Mouse (Mus musculus) spleen, postnatal 10 days (tissue): ENCODE results near the gene Ccnl2.
A peak's percentile ranks its signal among the peaks of the same experiment; 100 is the strongest.

Experiments used
- DNase-seq, 2 experiments: peaks; one replicate each; pipeline ENCODE4 v3.0.0; 2021 to 2022; ENCODE audit warnings: low spot score in 2 of 2

Gene Ccnl2

DNA sequence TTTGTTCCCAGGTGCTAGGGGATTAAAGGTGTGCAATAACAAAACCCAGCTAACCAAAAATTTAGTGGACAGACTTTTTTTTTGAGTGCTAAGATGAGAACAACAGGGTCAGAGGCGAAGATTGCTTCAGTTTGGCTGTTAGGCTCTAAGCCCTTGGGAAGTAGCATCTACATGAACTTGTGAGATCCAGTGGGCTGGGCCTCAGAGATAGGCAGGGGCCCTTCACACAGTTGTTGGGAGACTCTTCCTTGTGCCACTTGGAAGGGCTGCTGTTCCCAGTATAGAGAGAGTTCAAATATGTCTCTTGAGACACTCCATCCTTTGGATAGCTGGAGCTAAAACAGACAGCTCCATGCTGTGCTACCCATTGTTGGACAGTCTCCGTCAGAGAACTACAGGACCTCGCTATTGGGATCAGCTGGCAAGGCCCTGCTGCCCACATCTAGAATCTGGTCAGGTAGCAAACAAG is 22.2 kb upstream of the Ccnl2 start, which contains the start of gene Ankrd65:
Gene Ankrd65 (plus strand): TSS at position 419 of the 469 bp plus-strand sequence.
- peak in 1 of 2 experiments; percentile 35 for DNase-seq

- peak in 1 of 2 experiments; percentile 16 for DNase-seq
Observed at GRCm38 (mm10) chr4:155790650-155791161, 21.6 kb upstream of the Ccnl2 start.

DNA sequence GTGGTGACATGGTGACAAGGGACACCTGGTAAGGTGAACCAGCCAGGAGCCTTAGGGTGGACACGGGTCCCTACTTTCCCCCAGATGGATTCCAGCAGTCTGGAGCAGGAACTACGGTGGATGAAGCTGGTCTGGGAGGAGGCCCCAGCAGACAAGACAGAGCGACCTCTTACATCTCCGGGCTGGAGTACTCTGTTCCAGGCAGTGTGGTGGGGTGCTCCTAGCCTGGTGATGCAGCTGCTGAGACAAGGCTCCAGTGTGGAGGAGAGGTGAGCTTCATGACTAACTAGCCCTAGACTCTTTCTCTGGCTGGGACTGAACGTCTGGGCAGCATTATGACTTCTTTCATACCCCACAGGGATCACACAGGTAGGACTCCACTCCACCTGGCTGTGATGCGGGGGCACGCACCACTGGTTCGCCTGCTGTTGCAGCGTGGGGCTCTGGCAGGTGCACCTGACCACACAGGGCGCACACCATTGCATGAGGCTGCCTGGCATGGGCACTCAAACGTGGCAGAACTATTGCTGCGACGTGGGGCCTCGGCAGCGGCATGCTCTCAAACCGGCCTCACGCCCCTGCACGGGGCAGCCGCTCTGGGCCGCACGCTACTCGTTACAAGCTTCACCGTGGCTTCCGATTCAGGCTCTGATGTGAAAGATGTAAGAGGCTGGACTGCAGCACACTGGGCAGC is 20.9 kb upstream of the Ccnl2 start:
- peak in 1 of 2 experiments; percentile 19 for DNase-seq

GRCm38 (mm10) chr4:155793730-155794129 is 18.6 kb upstream of the Ccnl2 start:
- no peak for DNase-seq

- no peak for DNase-seq
Observed at GRCm38 (mm10) chr4:155802075-155802474, 10.2 kb upstream of the Ccnl2 start.

GRCm38 (mm10) chr4:155802741-155803339 is 9.4 kb upstream of the Ccnl2 start, which contains the start of gene Mrpl20:
Mrpl20 (plus strand) TSS chr4:155802878.
- DNase-seq, result peak in 1 of 2 experiments; percentile 43

- DNase-seq, result peak; percentile 96 to 98
Observed at GRCm38 (mm10) chr4:155803340-155804041, 8.8 kb upstream of the Ccnl2 start.

DNA sequence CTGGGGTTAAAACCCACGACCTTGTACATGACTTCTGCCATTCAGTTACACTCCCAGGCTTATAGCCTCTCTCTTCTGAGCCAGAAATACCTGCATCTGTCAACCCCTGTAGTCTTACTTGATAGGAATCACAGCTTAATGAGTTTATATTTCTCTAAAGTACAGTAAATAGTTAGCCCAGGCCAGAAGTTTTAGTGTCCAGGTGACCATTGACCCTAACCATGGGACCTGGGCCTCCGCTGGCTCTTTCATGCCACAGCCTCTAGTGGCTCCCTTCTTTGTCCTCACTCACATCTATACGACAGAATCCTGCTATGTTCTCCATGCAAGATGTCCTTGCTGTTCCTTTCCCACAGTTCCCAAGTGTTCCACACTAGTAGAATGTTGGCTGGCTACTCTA is 4.4 kb upstream of the Ccnl2 start:
- DNase-seq, result no peak

- peak; percentile 60 to 62 for DNase-seq
Observed at GRCm38 (mm10) chr4:155812665-155813181, 434 bp downstream of the Ccnl2 start.

- no peak for DNase-seq
Observed at GRCm38 (mm10) chr4:155817533-155817932, 5.2 kb downstream of the Ccnl2 start.

- peak in 1 of 2 experiments; percentile 62 for DNase-seq
Observed at GRCm38 (mm10) chr4:155821025-155821424, 8.7 kb downstream of the Ccnl2 start.

DNA sequence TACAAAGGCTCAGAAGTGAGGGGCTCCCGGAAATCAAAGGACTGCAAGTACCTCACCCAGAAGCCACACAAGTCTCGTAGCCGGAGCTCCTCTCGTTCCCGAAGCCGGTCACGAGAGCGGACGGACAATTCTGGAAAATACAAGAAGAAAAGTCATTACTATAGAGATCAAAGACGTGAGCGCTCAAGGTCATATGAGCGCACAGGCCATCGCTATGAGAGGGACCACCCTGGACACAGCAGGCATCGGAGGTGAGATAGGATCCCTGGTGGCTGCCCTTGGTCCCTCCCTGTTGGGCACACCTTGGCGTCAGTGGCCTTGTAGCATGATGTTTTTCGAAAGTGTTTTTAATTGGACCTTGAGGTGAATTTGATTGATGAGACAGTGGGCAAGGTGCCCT is 11.2 kb downstream of the Ccnl2 start:
- no peak for DNase-seq

DNA sequence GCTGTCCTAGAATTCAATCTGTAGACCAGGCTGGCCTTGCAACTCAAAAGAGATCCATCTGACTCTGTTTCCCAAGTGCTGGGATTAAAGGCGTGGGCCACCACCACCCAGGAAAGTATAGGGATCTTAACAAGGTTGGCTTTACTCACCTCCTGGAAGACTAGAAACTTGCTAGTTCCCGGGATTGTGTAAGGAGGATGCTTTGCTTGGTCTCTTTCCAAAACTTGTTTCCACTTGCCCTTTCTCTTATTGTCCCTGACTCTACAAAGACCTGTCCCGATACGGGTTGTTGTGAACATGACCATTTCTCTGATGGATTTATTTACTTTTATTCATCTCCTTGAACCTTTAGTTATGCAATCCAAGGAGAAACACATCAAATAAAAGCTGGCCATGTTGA is 17.6 kb downstream of the Ccnl2 start:
- DNase-seq, result no peak

- no peak for DNase-seq
Observed at GRCm38 (mm10) chr4:155830596-155830995, 18.3 kb downstream of the Ccnl2 start.

- DNase-seq, result peak; percentile 94 to 97
Observed at GRCm38 (mm10) chr4:155831205-155831766, 19.0 kb downstream of the Ccnl2 start, which contains the start of gene Aurkaip1. Aurkaip1 (plus strand) TSS chr4:155831272.

DNA sequence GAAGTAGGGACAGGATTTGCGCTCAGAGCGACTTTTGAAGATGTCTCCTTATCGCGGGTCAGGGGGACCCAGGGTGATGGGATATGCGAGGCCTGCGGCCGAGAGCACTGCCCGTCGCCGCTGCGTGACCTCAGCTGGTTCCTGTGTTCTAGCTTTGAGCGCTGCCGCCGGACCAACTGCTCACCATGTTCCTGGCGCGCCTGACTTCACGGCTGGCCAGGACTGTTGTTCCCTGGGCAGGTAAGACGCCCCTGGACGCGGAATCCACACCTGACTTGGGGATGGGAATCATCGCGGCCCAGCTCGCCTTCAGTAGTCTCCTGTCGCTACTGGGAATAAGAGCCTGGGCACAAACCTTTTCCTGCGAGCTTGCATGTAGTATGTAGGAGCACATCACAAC is 19.5 kb downstream of the Ccnl2 start:
- peak in 1 of 2 experiments; percentile 63 for DNase-seq

- DNase-seq, result peak in 1 of 2 experiments; percentile 25
Observed at GRCm38 (mm10) chr4:155832321-155832720, 20.0 kb downstream of the Ccnl2 start.

GRCm38 (mm10) chr4:155833234-155833633 is 20.9 kb downstream of the Ccnl2 start:
- no peak for DNase-seq

GRCm38 (mm10) chr4:155833836-155834235 is 21.5 kb downstream of the Ccnl2 start:
- DNase-seq, result peak; percentile 44 to 77

DNA sequence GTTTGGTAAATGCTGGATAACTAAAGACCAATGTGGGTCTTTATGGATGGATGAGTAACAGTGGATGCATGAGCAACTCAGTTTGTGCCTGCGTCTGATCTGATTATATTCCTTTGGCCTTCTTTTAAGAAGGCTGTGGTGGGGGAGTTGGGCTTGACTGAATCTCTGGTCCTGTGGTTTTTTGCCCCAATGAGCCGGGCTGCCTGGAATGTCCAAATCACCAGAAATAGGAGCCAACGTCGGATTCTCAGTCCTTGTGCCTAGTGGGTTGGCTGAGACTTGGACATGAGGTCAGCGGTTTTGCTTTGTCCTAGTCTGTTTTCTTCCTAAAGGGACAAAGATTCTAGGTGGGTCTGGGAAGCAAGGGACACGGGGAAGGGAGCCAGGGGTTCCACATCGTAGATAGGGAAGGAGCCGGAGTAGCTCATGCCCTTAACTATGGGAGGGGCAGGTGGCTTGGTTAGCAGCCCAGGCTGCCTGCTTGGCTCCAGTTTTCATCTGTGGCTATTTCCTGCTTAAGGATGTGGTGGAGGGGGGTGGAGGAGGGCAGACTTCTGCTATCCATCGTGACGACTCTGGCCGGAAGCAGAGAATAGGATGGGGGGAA is 25.2 kb downstream of the Ccnl2 start:
- DNase-seq, result no peak
